Mouse (Mus musculus): ENCODE measurements at regions not wholly inside any gene's neighbourhood (a gene's known extent, or its start where the extent isn't known, plus 50 kb on each side); places are given as distances from the start of the nearest gene placed in this dataset.

- ATAC-seq (ENCODE audit: borderline replicate concordance, extremely low read depth, low FRiP score, low TSS enrichment) = peak; percentile 46; the same call in 1 of the 2 replicates
- Histone ChIP-seq H3K4me3 (no peak overlapping the region), H3K9ac (no peak overlapping the region), H3K27me3 (no peaks in the 10 kb centered on the region), H3K4me2 (no peak overlapping the region), H3K9me3 (no peaks in the 10 kb centered on the region), H3K4me1 (no peaks in the 10 kb centered on the region), H3K27ac (peak overlapping the region; percentile 63; the same call in 1 of the 2 replicates), H3K36me3 (no peaks in the 10 kb centered on the region)
- WGBS = 49% methylated on average over 6 of the region's 6 CpGs
Observed at GRCm38 (mm10) chr4:75329511-75330171, 51.5 kb upstream of the Dmac1 start.

All from lung, embryonic 15.5 days (tissue).